Mouse (Mus musculus) limb, embryonic 11.5 days (tissue): ENCODE measurements around the gene Arhgap15. TPM values are rescaled to one million over a fixed set of nuclear protein-coding genes. Genes with fewer than 3 reads are reported as not detected.

ENCODE experiments used
- ATAC-seq: fragments of 200-750 bp; cut with Nextera tagmentation; 2 replicates; pipeline ENCODE4 v1.8.0; 2017; ENCODE audit warnings: low read depth; ENCODE audit not compliant: insufficient number of reproducible peaks, low FRiP score, low TSS enrichment
- DNase-seq: peaks from one replicate; pipeline ENCODE4 v3.0.0-alpha.2; 2015; ENCODE audit warnings: low spot score
- H3K27ac ChIP-seq: fragments of 300-500 bp; sonication (generic); replicated peaks from 2 replicates; pipeline ENCODE4 v1.5.1; 2014; ENCODE audit warnings: low read depth, mild to moderate bottlenecking, low read length
- H3K27me3 ChIP-seq: fragments of 300-500 bp; sonication (generic); 2 replicates; pipeline ENCODE4 v1.6.1; 2014; ENCODE audit warnings: mild to moderate bottlenecking, low read length, mixed read lengths; ENCODE audit not compliant: control insufficient read depth, insufficient read depth
- H3K36me3 ChIP-seq: fragments of 300-500 bp; sonication (generic); 2 replicates; pipeline ENCODE4 v1.6.1; 2014; ENCODE audit warnings: mild to moderate bottlenecking, low read length, moderate library complexity, mixed read lengths; ENCODE audit not compliant: control insufficient read depth, insufficient read depth
- H3K4me1 ChIP-seq: fragments of 300-500 bp; sonication (generic); 2 replicates; pipeline ENCODE4 v1.6.1; 2014; ENCODE audit warnings: low read length, mixed read lengths; ENCODE audit not compliant: control insufficient read depth, insufficient read depth
- H3K4me2 ChIP-seq: fragments of 300-500 bp; sonication (generic); 2 replicates; pipeline ENCODE4 v1.6.1; 2014; ENCODE audit warnings: low read depth, mild to moderate bottlenecking, moderate library complexity; ENCODE audit not compliant: severe bottlenecking
- H3K4me3 ChIP-seq: fragments of 300-500 bp; sonication (generic); 2 replicates; pipeline ENCODE4 v1.5.1; 2014; ENCODE audit warnings: low read depth, low read length
- H3K9ac ChIP-seq: fragments of 300-500 bp; sonication (generic); 2 replicates; pipeline ENCODE4 v1.6.1; 2014; ENCODE audit warnings: mild to moderate bottlenecking, low read length
- H3K9me3 ChIP-seq: fragments of 300-500 bp; sonication (generic); 2 replicates; pipeline ENCODE4 v1.6.1; 2016; ENCODE audit warnings: low read length; ENCODE audit not compliant: control insufficient read depth
- WGBS: fragments of 180-500 bp; shearing (Covaris S2); extraction: QIAGEN DNeasy Blood & Tissue Kit; methylation state at CpG from one replicate; pipeline ENCODE4 v1.1.7; 2014; 5-methylcytosine and 5-hydroxymethylcytosine counted together
- polyA plus RNA-seq: library from polyadenylated mRNA; unstranded; fragments of >200 nt; fragmentation: Nextera tagmentation; extraction: Ambion mirVana; gene quantifications from 2 replicates; pipeline ENCODE4 v1.2.1, GENCODE M21; 2014

Arhgap15 gene
- polyA plus RNA-seq, 1 experiment from 2014 or later = 0.32 TPM

GRCm38 (mm10) chr2:44338467-44338866 lies 589.8 kb downstream of the Arhgap15 start:
- Histone ChIP-seq H3K27ac (no peak overlapping the region), H3K4me3 (no peak overlapping the region), H3K4me1 (peaks cover 6% of the 10 kb centered on the region), H3K36me3 (no peaks in the 10 kb centered on the region), H3K9me3 (no peaks in the 10 kb centered on the region), H3K9ac (no peak overlapping the region), H3K4me2 (no peak overlapping the region), H3K27me3 (no peaks in the 10 kb centered on the region)
- ATAC-seq = no peak
- DNase-seq = no peak
- WGBS = 88% methylated on average over 6 of the region's 6 CpGs

GRCm38 (mm10) chr2:44341091-44341571 lies 592.5 kb downstream of the Arhgap15 start:
- WGBS = 12% methylated on average over 10 of the region's 10 CpGs
- H3K4me1 ChIP-seq = peaks cover 6% of the 10 kb centered on the region
- ATAC-seq (no peak), DNase-seq (no peak)
- H3K36me3 ChIP-seq = no peaks in the 10 kb centered on the region
- no peak overlapping the region for H3K9ac ChIP-seq
- H3K9me3 ChIP-seq = no peaks in the 10 kb centered on the region
- H3K27ac ChIP-seq = no peak overlapping the region
- no peaks in the 10 kb centered on the region for H3K27me3 ChIP-seq
- H3K4me2 ChIP-seq = no peak overlapping the region
- H3K4me3 ChIP-seq = no peak overlapping the region

- H3K4me1 ChIP-seq = peaks cover 6% of the 10 kb centered on the region
- H3K27ac ChIP-seq = no peak overlapping the region
- no peaks in the 10 kb centered on the region for H3K27me3 ChIP-seq
- H3K9ac ChIP-seq = no peak overlapping the region
- H3K36me3 ChIP-seq = no peaks in the 10 kb centered on the region
- WGBS = 94% methylated on average over 8 of the region's 8 CpGs
- H3K4me2 ChIP-seq = no peak overlapping the region
- DNase-seq = no peak
- no peak for ATAC-seq
- no peak overlapping the region for H3K4me3 ChIP-seq
- H3K9me3 ChIP-seq = no peaks in the 10 kb centered on the region
Measured at GRCm38 (mm10) chr2:44344861-44345260, 596.2 kb downstream of the Arhgap15 start.

GRCm38 (mm10) chr2:44345325-44345945 lies 596.8 kb downstream of the Arhgap15 start:
- 83% methylated on average over 5 of the region's 5 CpGs for WGBS

GRCm38 (mm10) chr2:44346184-44346583 lies 597.6 kb downstream of the Arhgap15 start:
- no peak overlapping the region for H3K4me3 ChIP-seq
- H3K36me3 ChIP-seq = no peaks in the 10 kb centered on the region
- DNase-seq (peak; percentile 17), ATAC-seq (no peak)
- H3K4me2 ChIP-seq = no peak overlapping the region
- no peak overlapping the region for H3K9ac ChIP-seq
- WGBS = 78% methylated on average over 4 of the region's 4 CpGs
- H3K27me3 ChIP-seq = no peaks in the 10 kb centered on the region
- peaks cover 4% of the 10 kb centered on the region for H3K4me1 ChIP-seq
- H3K27ac ChIP-seq = no peak overlapping the region
- no peaks in the 10 kb centered on the region for H3K9me3 ChIP-seq

More at GRCm38 (mm10) chr2:44345325-44345945, 596.8 kb downstream of the Arhgap15 start:
- H3K9me3 ChIP-seq = no peaks in the 10 kb centered on the region
- ATAC-seq = no peak
- no peaks in the 10 kb centered on the region for H3K36me3 ChIP-seq
- no peak for DNase-seq
- no peaks in the 10 kb centered on the region for H3K27me3 ChIP-seq
- no peak overlapping the region for H3K27ac ChIP-seq
- H3K4me1 ChIP-seq = peaks cover 6% of the 10 kb centered on the region
- H3K9ac ChIP-seq = no peak overlapping the region
- no peak overlapping the region for H3K4me3 ChIP-seq
- H3K4me2 ChIP-seq = no peak overlapping the region

GRCm38 (mm10) chr2:44347781-44348180 lies 599.2 kb downstream of the Arhgap15 start:
- no peak overlapping the region for H3K9ac ChIP-seq
- H3K4me3 ChIP-seq = no peak overlapping the region
- ATAC-seq (no peak), DNase-seq (no peak)
- no peak overlapping the region for H3K27ac ChIP-seq
- no peaks in the 10 kb centered on the region for H3K9me3 ChIP-seq
- H3K4me1 ChIP-seq = no peaks in the 10 kb centered on the region
- 29% methylated on average over 5 of the region's 5 CpGs for WGBS
- H3K27me3 ChIP-seq = no peaks in the 10 kb centered on the region
- no peak overlapping the region for H3K4me2 ChIP-seq
- H3K36me3 ChIP-seq = no peaks in the 10 kb centered on the region

GRCm38 (mm10) chr2:44349101-44349500 lies 600.5 kb downstream of the Arhgap15 start:
- Histone ChIP-seq H3K9ac (no peak overlapping the region), H3K27ac (no peak overlapping the region), H3K27me3 (no peaks in the 10 kb centered on the region), H3K4me2 (no peak overlapping the region), H3K4me1 (no peaks in the 10 kb centered on the region), H3K9me3 (no peaks in the 10 kb centered on the region), H3K36me3 (no peaks in the 10 kb centered on the region), H3K4me3 (no peak overlapping the region)
- WGBS = 79% methylated on average over 2 of the region's 2 CpGs
- DNase-seq = no peak
- ATAC-seq = no peak

GRCm38 (mm10) chr2:44352885-44353284 lies 604.3 kb downstream of the Arhgap15 start:
- ATAC-seq (no peak), DNase-seq (no peak)
- Histone ChIP-seq H3K36me3 (no peaks in the 10 kb centered on the region), H3K9ac (no peak overlapping the region), H3K4me3 (no peak overlapping the region), H3K4me1 (no peaks in the 10 kb centered on the region), H3K27me3 (no peaks in the 10 kb centered on the region), H3K9me3 (no peaks in the 10 kb centered on the region), H3K4me2 (no peak overlapping the region), H3K27ac (no peak overlapping the region)
- WGBS = 60% methylated on average over 7 of the region's 7 CpGs

- no peak overlapping the region for H3K4me2 ChIP-seq
- ATAC-seq (no peak), DNase-seq (no peak)
- H3K4me3 ChIP-seq = no peak overlapping the region
- H3K27me3 ChIP-seq = no peaks in the 10 kb centered on the region
- WGBS = 91% methylated on average over 4 of the region's 4 CpGs
- H3K4me1 ChIP-seq = no peaks in the 10 kb centered on the region
- no peaks in the 10 kb centered on the region for H3K36me3 ChIP-seq
- H3K27ac ChIP-seq = no peak overlapping the region
- no peaks in the 10 kb centered on the region for H3K9me3 ChIP-seq
- H3K9ac ChIP-seq = no peak overlapping the region
Measured at GRCm38 (mm10) chr2:44353594-44353993, 605.0 kb downstream of the Arhgap15 start.
